Mouse (Mus musculus): ENCODE results near the gene Akap2. TPM values are rescaled to one million over a fixed set of nuclear protein-coding genes. Genes with fewer than 3 reads are reported as not detected.

Gene Akap2
- 10 to 100 TPM; 21.0 to 27.5 TPM for total RNA-seq (2021)

- DNase-seq: no peak
Observed at GRCm38 (mm10) chr4:57717354-57717753, at the start of gene Akap2. Gene Akap2 (plus strand): TSS chr4:57717657.

GRCm38 (mm10) chr4:57670813-57671469 lies 46.5 kb upstream of the Akap2 start:
- DNase-seq: no peak
- intact Hi-C loops (cut with DNase I): loop anchor here (10.0 kb wide), 2 partner anchors 114 to 234 kb away; no protein-coding TSS in a partner anchor

More at GRCm38 (mm10) chr4:57717354-57717753, at the start of gene Akap2:
- intact Hi-C loops (cut with DNase I): no loop called here

- DNase-seq: no peak
- intact Hi-C loops (cut with DNase I): loop anchor here (10.0 kb wide), 2 partner anchors 112 to 232 kb away; no protein-coding TSS in a partner anchor
Observed at GRCm38 (mm10) chr4:57672541-57672940, 44.9 kb upstream of the Akap2 start.

GRCm38 (mm10) chr4:57672996-57673906 lies 44.2 kb upstream of the Akap2 start:
- DNase-seq: peak; percentile 88
- intact Hi-C loops (cut with DNase I): loop anchor here (10.0 kb wide), 2 partner anchors 112 to 232 kb away; no protein-coding TSS in a partner anchor

- intact Hi-C loops (cut with DNase I): loop anchor here (10.0 kb wide), 2 partner anchors 110 to 230 kb away; no protein-coding TSS in a partner anchor
- no peak for DNase-seq
Observed at GRCm38 (mm10) chr4:57674351-57674750, 43.1 kb upstream of the Akap2 start.

- intact Hi-C loops (cut with DNase I): loop anchor here (10.0 kb wide), 2 partner anchors 109 to 229 kb away; no protein-coding TSS in a partner anchor
- DNase-seq: peak; percentile 7
Observed at GRCm38 (mm10) chr4:57675387-57675786, 42.1 kb upstream of the Akap2 start.

GRCm38 (mm10) chr4:57677916-57678315 lies 39.5 kb upstream of the Akap2 start:
- intact Hi-C loops (cut with DNase I): loop anchor here (10.0 kb wide), 2 partner anchors 107 to 227 kb away; no protein-coding TSS in a partner anchor
- no peak for DNase-seq

GRCm38 (mm10) chr4:57678991-57679457 lies 38.4 kb upstream of the Akap2 start:
- DNase-seq: no peak
- intact Hi-C loops (cut with DNase I): loop anchor here (10.0 kb wide), 2 partner anchors 106 to 226 kb away; no protein-coding TSS in a partner anchor

- DNase-seq: no peak
Observed at GRCm38 (mm10) chr4:57680186-57680585, 37.3 kb upstream of the Akap2 start.

GRCm38 (mm10) chr4:57681511-57681910 lies 35.9 kb upstream of the Akap2 start:
- intact Hi-C loops (cut with DNase I): no loop called here
- DNase-seq: peak; percentile 27

More at GRCm38 (mm10) chr4:57680186-57680585, 37.3 kb upstream of the Akap2 start:
- intact Hi-C loops (cut with DNase I): no loop called here

- DNase-seq: no peak
- intact Hi-C loops (cut with DNase I): no loop called here
Observed at GRCm38 (mm10) chr4:57682341-57682740, 35.1 kb upstream of the Akap2 start.

- no peak for DNase-seq
- intact Hi-C loops (cut with DNase I): no loop called here
Observed at GRCm38 (mm10) chr4:57682944-57683343, 34.5 kb upstream of the Akap2 start.

- intact Hi-C loops (cut with DNase I): no loop called here
- DNase-seq: no peak
Observed at GRCm38 (mm10) chr4:57684676-57685215, 32.7 kb upstream of the Akap2 start.

GRCm38 (mm10) chr4:57686736-57687135 lies 30.7 kb upstream of the Akap2 start:
- no peak for DNase-seq

GRCm38 (mm10) chr4:57687583-57687982 lies 29.9 kb upstream of the Akap2 start:
- DNase-seq: no peak
- intact Hi-C loops (cut with DNase I): no loop called here

More at GRCm38 (mm10) chr4:57686736-57687135, 30.7 kb upstream of the Akap2 start:
- intact Hi-C loops (cut with DNase I): no loop called here

GRCm38 (mm10) chr4:57688131-57688530 lies 29.3 kb upstream of the Akap2 start:
- intact Hi-C loops (cut with DNase I): no loop called here
- DNase-seq: no peak

GRCm38 (mm10) chr4:57690001-57690400 lies 27.5 kb upstream of the Akap2 start:
- DNase-seq: no peak
- intact Hi-C loops (cut with DNase I): no loop called here

GRCm38 (mm10) chr4:57690805-57691204 lies 26.7 kb upstream of the Akap2 start:
- no peak for DNase-seq
- intact Hi-C loops (cut with DNase I): no loop called here

- DNase-seq: no peak
- intact Hi-C loops (cut with DNase I): no loop called here
Observed at GRCm38 (mm10) chr4:57694356-57695136, 22.9 kb upstream of the Akap2 start.

GRCm38 (mm10) chr4:57696955-57697354 lies 20.5 kb upstream of the Akap2 start:
- DNase-seq: no peak
- intact Hi-C loops (cut with DNase I): no loop called here

Data from left cerebral cortex, postnatal 4 days (tissue).